Mouse (Mus musculus) bone marrow, adult 2 months (tissue): Measurements from ENCODE around the gene Elmo1.

ENCODE experiments used
- CTCF ChIP-seq: fragments of 200-500 bp; IDR thresholded peaks from 2 replicates; pipeline ENCODE4 v1.5.1; 2011; ENCODE audit warnings: low read length, control low read depth; ENCODE audit not compliant: control insufficient read depth, insufficient read depth
- POLR2A ChIP-seq: fragments of 200-500 bp; IDR thresholded peaks from 2 replicates; pipeline ENCODE4 v1.6.1; 2011; ENCODE audit warnings: low read depth, mild to moderate bottlenecking, control low read depth, low read length, borderline replicate concordance; ENCODE audit not compliant: control insufficient read depth

DNA sequence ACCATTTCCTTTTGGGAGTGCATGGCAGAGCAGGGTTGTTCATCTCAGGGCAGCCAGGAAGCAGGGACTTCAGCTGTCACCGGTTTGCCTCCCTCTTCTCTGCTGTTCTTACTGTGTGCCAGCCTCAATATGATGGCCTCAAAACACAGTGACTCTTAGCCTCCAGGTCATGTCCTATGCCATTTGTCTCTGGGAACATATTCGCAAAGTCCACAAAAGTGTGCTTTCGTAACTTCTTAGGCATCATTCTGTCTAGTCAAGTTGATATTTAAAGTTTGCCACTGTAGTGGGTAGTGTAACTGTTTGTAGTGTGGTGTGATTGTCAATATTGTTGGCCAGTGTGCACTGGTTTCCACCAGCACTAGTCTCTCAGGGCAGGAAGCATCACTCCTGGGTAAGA lies 40.3 kb downstream of the Elmo1 start:
- no peak for TF ChIP-seq CTCF
- no peak for TF ChIP-seq POLR2A
